In the genomic region with DNA sequence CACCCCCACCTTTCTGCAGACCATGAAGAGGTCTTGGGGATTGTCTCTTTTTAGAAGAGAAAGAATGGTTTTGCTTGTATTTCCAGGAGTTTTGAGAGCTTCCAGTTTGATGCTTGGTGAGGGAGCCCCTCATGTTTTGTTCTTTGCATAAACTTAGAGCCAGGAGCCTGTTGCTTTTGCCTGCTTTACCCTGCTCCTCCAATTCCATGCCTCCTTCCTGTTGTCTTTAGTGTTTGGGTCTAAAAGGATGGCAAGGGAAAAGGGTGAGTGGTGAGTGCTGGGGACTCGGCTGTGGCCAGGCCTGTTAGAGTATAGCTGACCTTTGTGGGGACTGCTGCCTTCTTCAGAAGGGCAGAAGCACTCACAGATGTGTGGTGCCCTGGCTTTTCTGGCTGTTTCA, we compare ENCODE assay signal across 8 mouse cellular contexts. TPM values are rescaled to one million over a fixed set of nuclear protein-coding genes. Genes with fewer than 3 reads are reported as not detected.
DNase-seq lines count a peak whose midpoint lies in the region; ATAC-seq and TF ChIP-seq lines count a peak whose summit lies in the region.

No protein-coding gene starts in this region.

- peak overlapping the region; percentile 97 for H3K27ac ChIP-seq in kidney, embryonic 16.5 days (ENCODE audit: low read length)
- H3K27ac ChIP-seq in bone marrow macrophage, adult 2 months (ENCODE audit: insufficient read depth, low read depth, low read length) = peak overlapping the region; percentile 75
- H3K27ac ChIP-seq in hindbrain, embryonic 16.5 days (ENCODE audit: low read depth, low read length) = peak overlapping the region; percentile 70; the same call in 1 of the 2 replicates
- H3K27ac ChIP-seq in midbrain, postnatal 0 days (ENCODE audit: low read depth, low read length) = peak overlapping the region; percentile 62

- no peaks in the 10 kb centered on the region for H3K36me3 ChIP-seq in kidney, embryonic 16.5 days (ENCODE audit: insufficient read depth, low read length)
- H3K36me3 ChIP-seq in hindbrain, embryonic 16.5 days (ENCODE audit: control insufficient read depth, insufficient read depth, low read length) = no peaks in the 10 kb centered on the region
- no peaks in the 10 kb centered on the region for H3K36me3 ChIP-seq in midbrain, postnatal 0 days (ENCODE audit: insufficient read depth, low read length)

- TF ChIP-seq POLR2A in bone marrow macrophage, adult 2 months (IDR thresholded peaks at IDR 0.05; ENCODE audit: borderline replicate concordance, low read depth, low read length) = no peak

- ATAC-seq in kidney, embryonic 16.5 days (ENCODE audit: low FRiP score, low TSS enrichment) = no peak
- ATAC-seq in hindbrain, embryonic 16.5 days = no peak
- ATAC-seq in midbrain, postnatal 0 days (ENCODE audit: low FRiP score) = no peak

- H3K9ac ChIP-seq in kidney, embryonic 16.5 days (replicated peaks; ENCODE audit: low read length) = peak overlapping the region; percentile 99
- peak overlapping the region; percentile 69 for H3K9ac ChIP-seq in hindbrain, embryonic 16.5 days (ENCODE audit: low read depth, low read length)
- peak overlapping the region; percentile 70 for H3K9ac ChIP-seq in midbrain, postnatal 0 days (replicated peaks; ENCODE audit: low read length, poor library complexity, severe bottlenecking)

- H3K27me3 ChIP-seq in kidney, embryonic 16.5 days (ENCODE audit: insufficient read depth, low read length) = no peaks in the 10 kb centered on the region
- H3K27me3 ChIP-seq in hindbrain, embryonic 16.5 days (replicated peaks; ENCODE audit: control insufficient read depth, insufficient read depth, low read length) = no peaks in the 10 kb centered on the region
- H3K27me3 ChIP-seq in midbrain, postnatal 0 days (ENCODE audit: insufficient read depth, low read length) = no peaks in the 10 kb centered on the region

- H3K4me1 ChIP-seq in kidney, embryonic 16.5 days (ENCODE audit: insufficient read depth, low read length) = peaks cover 48% of the 10 kb centered on the region
- peaks cover 41% of the 10 kb centered on the region for H3K4me1 ChIP-seq in bone marrow macrophage, adult 2 months (ENCODE audit: control insufficient read depth, insufficient read depth, low read length)
- peaks cover 44% of the 10 kb centered on the region for H3K4me1 ChIP-seq in hindbrain, embryonic 16.5 days (ENCODE audit: control insufficient read depth, insufficient read depth, low read depth, low read length)
- H3K4me1 ChIP-seq in midbrain, postnatal 0 days (ENCODE audit: insufficient read depth, low read length) = peaks cover 13% of the 10 kb centered on the region

- H3K9me3 ChIP-seq in kidney, embryonic 16.5 days (ENCODE audit: low read length) = no peaks in the 10 kb centered on the region
- no peaks in the 10 kb centered on the region for H3K9me3 ChIP-seq in hindbrain, embryonic 16.5 days (ENCODE audit: control insufficient read depth, low read length)
- H3K9me3 ChIP-seq in midbrain, postnatal 0 days (ENCODE audit: low read length) = no peaks in the 10 kb centered on the region

- H3K4me2 ChIP-seq in kidney, embryonic 16.5 days (replicated peaks; ENCODE audit: low read depth, low read length) = peak overlapping the region; percentile 87
- H3K4me2 ChIP-seq in hindbrain, embryonic 16.5 days (ENCODE audit: low read length) = peak overlapping the region; percentile 85
- H3K4me2 ChIP-seq in midbrain, postnatal 0 days (ENCODE audit: low read depth, low read length, poor library complexity, severe bottlenecking) = peak overlapping the region; percentile 91

- H3K4me3 ChIP-seq in kidney, embryonic 16.5 days (ENCODE audit: low read length) = peak overlapping the region; percentile 88
- H3K4me3 ChIP-seq in bone marrow macrophage, adult 2 months (ENCODE audit: insufficient read depth, low read length) = peak overlapping the region; percentile 96
- H3K4me3 ChIP-seq in hindbrain, embryonic 16.5 days (ENCODE audit: low read length) = peak overlapping the region; percentile 62
- H3K4me3 ChIP-seq in midbrain, postnatal 0 days (ENCODE audit: low read depth, low read length) = peak overlapping the region; percentile 53

- 0% methylated on average over 1 of the region's 1 CpGs for WGBS in kidney, embryonic 16.5 days
- WGBS in hindbrain, embryonic 16.5 days = 0% methylated on average over 1 of the region's 1 CpGs
- 4% methylated on average over 1 of the region's 1 CpGs for WGBS in midbrain, postnatal 0 days

- no peak for DNase-seq in kidney, adult 8-10 months
- no peak for DNase-seq in midbrain, postnatal 0 days (ENCODE audit: low spot score)
- no peak for DNase-seq in right cerebral cortex, postnatal 10 days (ENCODE audit: low spot score in 2 of 2)
- no peak for DNase-seq in adrenal gland, adult 8-10 months
- no peak for DNase-seq in adrenal gland, postnatal 14 days

- no peak for TF ChIP-seq CTCF in bone marrow macrophage, adult 2 months (IDR thresholded peaks at IDR 0.05; ENCODE audit: low read depth, low read length)
- TF ChIP-seq CTCF in midbrain, postnatal 0 days (IDR thresholded peaks at IDR 0.05) = no peak

RNA-seq across cellular contexts. Expression of gene Qrfp, which starts 49.9 kb away (rescaled TPM):
- 0.09 TPM in 1 of 2 replicates, not detected in the other for polyA plus RNA-seq in kidney, embryonic 16.5 days (2015; fragmentation: Nextera tagmentation; extraction: Ambion mirVana)
- polyA plus RNA-seq in bone marrow macrophage, adult 2 months (2012; ENCODE audit: insufficient read depth, insufficient read length, missing spikeins) = not detected in 2 replicates
- 0.09 TPM in 1 of 2 replicates, not detected in the other for polyA plus RNA-seq in hindbrain, embryonic 16.5 days (2015; fragmentation: Nextera tagmentation; extraction: Ambion mirVana)
- 0.19 TPM in 1 of 2 replicates, not detected in the other for total RNA-seq in midbrain, postnatal 0 days (2014; rRNA removed)
- 0.07 and 0.20 TPM in 2 replicates for polyA plus RNA-seq in midbrain, postnatal 0 days (2015; fragmentation: Nextera tagmentation; extraction: Ambion mirVana)
- total RNA-seq in adrenal gland, adult 8-10 months (2022) = not detected
- 0.19 TPM in 1 of 2 replicates, not detected in the other for total RNA-seq in adrenal gland, postnatal 14 days (2021)
